14 mouse cellular contexts compared by ENCODE assay signal in the genomic region with DNA sequence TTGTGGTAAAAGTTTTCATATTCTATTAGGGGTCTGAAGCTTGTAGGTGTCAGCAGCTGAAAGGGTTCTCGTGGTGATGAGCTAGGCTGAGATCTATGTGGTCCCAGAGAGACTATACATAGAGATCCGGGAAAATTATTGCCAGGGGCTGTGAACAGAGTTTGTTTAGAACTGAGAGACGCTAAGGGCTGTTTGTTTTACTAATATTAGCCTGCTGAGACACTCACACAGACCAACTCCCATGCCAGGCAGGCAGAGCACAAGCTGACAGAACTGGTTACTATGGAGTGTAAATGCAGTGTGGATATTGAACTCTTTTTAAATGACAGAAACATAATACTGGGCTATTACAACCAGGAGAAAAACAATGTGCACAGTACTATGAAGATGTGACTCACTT.
"Had no signal": no experiment of that assay in that cellular context is flagged by ENCODE, and none has a peak within 500 bp of the region (broad histone marks: within the 10 kb centered on the region; RNA-seq: fewer than 3 reads in every experiment).

No protein-coding gene starts in this region.

- H3K9ac ChIP-seq: liver, embryonic 15.5 days; liver, postnatal 0 days; midbrain, embryonic 13.5 days; midbrain, embryonic 15.5 days; neural tube, embryonic 12.5 days had no signal

- H3K4me2 ChIP-seq: liver, embryonic 15.5 days; midbrain, embryonic 11.5 days; midbrain, embryonic 13.5 days; midbrain, embryonic 15.5 days; neural tube, embryonic 12.5 days had no signal

- DNase-seq: liver, postnatal 0 days; lung, adult 2 months; lung, postnatal 10 days; right cerebral cortex, postnatal 14 days; thymus, adult 2 months; thymus, postnatal 25 days; thymus, postnatal 4 days had no signal

- ATAC-seq: liver, postnatal 0 days; midbrain, embryonic 13.5 days; midbrain, embryonic 15.5 days had no signal

- H3K9me3 ChIP-seq: liver, embryonic 15.5 days; midbrain, embryonic 13.5 days; midbrain, embryonic 15.5 days; neural tube, embryonic 12.5 days had no signal

- H3K4me1 ChIP-seq: liver, embryonic 15.5 days; megakaryocyte, embryonic 14.5 days; midbrain, embryonic 13.5 days; midbrain, embryonic 15.5 days; neural tube, embryonic 12.5 days had no signal

- H3K27me3 ChIP-seq: liver, embryonic 15.5 days; megakaryocyte, embryonic 14.5 days; midbrain, embryonic 13.5 days; midbrain, embryonic 15.5 days; neural tube, embryonic 12.5 days had no signal

- H3K27ac ChIP-seq: liver, embryonic 15.5 days; macrophage; midbrain, embryonic 13.5 days; midbrain, embryonic 15.5 days; neural tube, embryonic 12.5 days had no signal

- H3K4me3 ChIP-seq: liver, embryonic 15.5 days; megakaryocyte, embryonic 14.5 days; midbrain, embryonic 13.5 days; midbrain, embryonic 15.5 days; neural tube, embryonic 12.5 days had no signal

- H3K36me3 ChIP-seq: liver, embryonic 15.5 days; neural tube, embryonic 12.5 days had no signal
